Mouse (Mus musculus) kidney, postnatal 36 days (tissue): ENCODE results near the gene Dcst2.

Experiments
- DNase-seq, 2 experiments: peaks; one replicate each; pipeline ENCODE4 v3.0.0; 2021 to 2022; ENCODE audit warnings: mixed read lengths in 2 of 2

Dcst2 gene

DNA sequence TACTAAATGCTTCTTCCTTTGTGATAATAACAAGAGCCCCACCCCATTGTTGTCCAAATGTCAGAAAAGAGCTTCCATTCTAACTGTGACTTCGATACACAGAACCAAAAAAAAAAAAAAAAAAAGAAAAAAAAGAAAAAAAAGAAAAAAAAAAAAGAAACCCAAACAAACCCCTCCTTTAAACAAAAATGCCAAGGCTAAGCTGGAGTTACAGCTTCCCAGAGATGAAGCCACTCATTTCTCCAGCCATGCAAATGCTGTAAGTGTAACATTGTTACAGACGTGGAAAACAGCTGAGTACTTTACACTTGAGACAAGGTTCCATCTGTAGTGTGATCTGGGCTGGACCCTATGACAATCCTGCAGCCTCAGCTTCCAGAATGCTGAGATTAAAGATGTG is 55.4 kb downstream of the Dcst2 start:
- no peak for DNase-seq

DNA sequence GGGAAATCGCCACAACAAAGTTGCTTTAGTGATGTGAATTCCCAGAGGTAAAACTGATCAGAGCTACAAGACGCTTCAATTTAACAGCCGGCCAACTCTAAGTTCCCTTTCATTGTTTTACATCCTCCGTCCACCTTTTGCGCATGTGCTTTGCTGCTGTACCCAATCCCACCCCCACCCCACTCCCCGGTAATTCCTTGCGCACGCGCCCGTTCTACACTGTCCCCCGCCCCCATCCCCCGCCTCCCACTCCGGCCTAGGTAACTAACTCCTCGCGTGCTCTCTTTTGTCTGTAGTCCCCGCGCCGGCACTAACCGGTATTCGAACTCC is 56.0 kb downstream of the Dcst2 start:
- no peak for DNase-seq

DNA sequence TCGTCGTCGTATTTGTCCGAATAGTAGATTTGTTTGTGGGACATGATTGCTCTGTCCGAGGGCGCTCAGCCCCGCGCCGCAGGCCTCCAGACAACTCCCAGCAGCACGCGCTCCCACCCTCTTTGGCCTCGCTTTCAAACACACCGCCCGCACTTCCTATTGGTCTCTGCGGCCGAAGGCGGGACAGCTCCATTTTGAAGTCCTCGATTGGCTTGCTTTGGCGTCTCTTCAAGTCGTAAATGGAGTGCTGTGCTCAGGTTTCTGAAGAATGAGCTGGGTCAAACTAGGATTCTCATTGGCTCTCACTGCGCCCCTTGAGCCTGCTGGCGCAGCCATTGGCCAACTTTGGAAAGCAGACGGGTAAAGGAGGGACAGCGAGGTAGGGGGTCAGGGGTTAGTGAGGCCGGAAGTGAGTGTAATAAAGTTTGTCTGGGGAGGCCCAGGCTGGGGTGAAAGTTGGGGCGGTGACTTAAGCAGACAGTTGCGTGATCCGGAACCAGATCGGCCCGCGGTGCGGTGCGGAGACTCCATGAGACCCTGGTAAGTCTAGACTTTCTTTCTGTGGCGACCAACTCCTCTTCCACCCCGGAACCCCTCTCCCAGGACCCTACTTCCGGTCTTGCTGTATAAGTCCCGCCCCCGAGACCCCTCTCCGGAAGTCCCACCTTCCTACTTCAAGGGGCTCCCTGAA is 56.5 kb downstream of the Dcst2 start, which contains the start of the genes Cks1b and Shc1:
Gene Cks1b, minus strand, starts transcription at position 214 of the 691 bp plus-strand sequence.
Gene Shc1, plus strand, starts transcription at position 274 of the 691 bp plus-strand sequence.
- DNase-seq: peak; percentile 92 to 99

DNA sequence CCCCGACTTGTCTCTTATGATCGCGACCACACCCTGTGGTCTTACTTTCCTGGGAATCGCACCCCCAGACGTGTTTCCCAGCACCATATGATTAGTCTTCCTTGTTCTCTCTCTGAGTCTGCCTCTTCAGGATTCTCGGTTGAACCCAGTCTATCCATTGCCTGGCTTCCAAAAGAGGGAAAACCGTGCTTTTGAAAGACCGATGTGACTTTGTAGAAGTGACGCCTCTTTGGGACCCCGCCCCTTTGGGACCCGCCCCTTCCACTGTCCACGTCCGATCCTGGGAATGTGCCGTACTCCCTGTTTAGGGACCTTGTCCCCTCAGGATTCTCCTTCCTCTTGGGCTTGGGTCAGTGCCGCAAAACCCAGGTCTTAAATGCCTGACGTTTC is 57.1 kb downstream of the Dcst2 start:
- peak; percentile 91 to 93 for DNase-seq

DNA sequence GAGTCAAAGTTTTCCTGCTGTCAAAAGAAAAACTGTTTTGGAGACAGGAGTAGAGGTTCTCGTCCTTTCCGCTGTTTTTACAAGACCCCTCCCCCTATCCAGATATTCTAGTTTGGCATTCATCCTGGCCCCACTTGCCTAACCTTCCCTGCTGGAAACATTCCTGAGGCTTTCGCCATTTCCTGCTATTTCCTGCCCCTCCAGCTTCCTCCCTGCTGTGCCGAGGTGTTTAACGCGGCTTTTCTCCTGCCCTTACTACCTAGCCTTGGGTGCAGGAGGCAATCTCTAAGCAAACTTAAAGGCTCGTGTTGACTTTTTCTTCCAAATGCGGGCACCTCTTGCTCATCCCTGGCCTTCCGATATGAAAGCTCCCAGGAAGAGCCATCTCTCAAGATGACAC is 57.8 kb downstream of the Dcst2 start:
- peak; percentile 70 to 80 for DNase-seq

DNA sequence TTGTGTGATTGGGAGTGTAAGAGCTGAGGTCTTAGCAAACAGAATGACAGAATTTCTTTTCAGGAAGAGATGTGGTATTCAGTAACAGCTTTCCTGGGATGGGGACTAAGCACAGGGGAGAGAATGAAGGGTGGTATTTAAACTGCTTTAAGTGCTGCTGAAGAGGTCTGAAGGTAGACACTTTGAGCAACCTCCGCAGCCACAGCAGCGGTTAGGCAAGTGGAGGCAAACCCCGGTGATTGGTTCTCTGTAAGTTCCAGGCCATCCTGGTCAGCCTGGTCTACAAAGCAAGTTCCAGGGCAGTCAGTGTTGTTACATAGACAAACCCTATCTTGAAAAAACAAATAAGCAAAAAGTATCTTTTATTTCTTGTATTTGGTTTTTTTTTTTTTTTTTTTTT is 58.2 kb downstream of the Dcst2 start:
- DNase-seq: no peak

DNA sequence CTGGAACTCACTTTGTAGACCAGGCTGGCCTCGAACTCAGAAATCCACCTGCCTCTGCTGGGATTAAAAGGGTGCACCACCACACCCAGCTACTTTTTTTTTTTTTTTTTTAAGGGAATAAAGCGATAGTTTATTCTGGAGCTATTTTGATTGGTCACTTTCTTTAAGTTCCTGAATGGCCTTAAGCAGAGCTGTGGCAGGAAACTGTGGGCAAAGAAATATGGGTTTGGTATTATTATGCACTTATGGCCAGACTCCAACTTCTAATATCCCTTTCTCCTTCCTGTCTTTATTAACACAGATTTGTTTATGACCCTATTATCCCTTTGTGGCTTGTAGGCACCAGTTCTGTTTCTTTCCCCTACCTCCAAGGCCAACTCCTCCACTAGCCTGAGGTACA is 58.6 kb downstream of the Dcst2 start:
- no peak for DNase-seq

DNA sequence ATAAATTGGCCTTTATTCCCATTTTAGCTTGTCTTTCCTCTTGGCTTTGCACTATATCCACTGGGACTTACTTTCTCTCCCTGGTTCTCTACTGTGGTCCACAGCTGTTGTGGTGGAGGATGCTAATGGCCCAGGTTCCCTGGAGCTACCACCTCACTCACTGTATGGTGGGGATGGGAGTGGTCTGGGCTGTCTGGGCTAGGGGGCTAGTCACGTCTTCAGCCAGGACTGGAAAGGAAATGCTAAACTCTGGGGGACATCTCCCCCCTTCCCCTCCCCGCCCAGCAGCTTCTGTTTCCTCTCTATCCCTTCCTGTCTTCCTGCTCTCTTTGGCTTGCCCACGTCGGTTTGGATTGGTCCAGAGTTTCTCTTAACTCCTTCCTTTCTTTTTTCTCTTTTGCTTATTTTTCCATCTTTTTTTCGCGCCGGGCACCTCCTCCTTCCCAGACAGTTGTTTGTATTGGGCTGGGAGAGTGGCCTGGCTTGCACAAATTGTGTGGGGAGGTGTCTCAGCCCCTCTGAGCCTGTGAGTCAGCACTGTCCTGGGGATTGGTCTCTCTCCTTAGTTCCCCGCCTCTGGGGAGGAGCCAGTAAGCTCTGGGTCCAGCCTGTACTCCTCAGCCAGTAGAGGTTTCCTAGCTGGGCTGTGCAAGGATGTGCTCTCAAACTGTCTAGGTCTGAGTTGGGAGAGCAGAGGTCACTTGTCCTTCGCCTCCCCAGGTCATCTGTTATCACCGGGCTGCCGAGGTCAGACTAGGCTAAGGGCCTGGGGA is 59.4 kb downstream of the Dcst2 start:
- DNase-seq: peak; percentile 78 to 85

DNA sequence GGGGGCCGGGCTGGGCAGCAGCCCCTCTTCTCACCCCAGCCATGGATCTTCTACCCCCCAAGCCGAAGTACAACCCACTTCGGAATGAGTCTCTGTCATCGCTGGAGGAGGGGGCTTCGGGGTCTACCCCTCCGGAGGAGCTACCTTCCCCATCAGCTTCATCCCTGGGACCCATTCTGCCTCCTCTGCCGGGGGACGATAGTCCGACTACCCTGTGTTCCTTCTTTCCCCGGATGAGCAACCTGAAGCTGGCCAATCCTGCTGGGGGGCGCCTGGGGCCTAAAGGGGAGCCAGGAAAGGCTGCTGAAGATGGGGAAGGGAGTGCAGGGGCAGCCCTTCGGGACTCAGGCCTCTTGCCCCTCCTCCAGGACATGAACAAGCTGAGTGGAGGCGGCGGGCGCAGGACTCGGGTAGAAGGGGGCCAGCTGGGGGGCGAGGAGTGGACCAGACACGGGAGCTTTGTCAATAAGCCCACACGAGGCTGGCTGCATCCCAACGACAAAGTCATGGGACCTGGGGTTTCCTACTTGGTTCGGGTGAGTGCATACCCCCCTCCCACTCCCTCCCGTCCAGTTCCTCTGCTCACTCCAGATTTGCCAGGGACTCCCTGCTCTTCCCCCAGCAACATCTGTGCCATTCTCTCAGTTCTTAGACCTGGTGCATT is 60.2 kb downstream of the Dcst2 start:
- DNase-seq: peak in 1 of 2 experiments; percentile 26

DNA sequence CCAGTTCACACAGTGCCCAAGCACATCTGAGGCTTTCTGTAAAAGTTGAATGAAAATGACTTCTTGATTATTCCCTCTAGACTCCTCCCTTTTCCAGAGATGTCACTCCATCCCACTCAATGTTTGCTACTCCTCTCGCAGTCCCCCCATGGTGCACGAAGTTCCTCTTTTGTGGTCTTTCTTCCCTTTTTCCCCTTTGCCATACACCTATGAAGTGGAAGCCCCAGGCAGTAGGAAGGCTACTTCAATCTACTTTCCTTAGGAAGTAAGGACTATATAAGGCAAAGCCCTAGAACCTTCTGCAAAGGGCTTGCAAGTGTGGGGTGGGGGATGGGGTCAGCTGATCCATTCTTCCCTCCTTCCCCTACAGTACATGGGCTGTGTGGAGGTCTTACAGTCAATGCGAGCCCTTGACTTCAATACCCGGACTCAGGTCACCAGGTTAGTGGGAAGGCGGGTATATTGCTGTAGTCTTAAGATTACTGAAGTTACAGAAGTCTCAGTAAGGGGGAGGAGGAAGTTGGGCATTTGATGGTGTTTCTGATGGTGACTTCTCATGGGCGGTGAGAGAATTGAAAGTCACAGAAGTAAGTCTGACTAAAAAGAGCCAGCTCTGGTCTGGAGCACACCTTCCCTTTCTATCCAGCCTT is 60.9 kb downstream of the Dcst2 start:
- DNase-seq: no peak

DNA sequence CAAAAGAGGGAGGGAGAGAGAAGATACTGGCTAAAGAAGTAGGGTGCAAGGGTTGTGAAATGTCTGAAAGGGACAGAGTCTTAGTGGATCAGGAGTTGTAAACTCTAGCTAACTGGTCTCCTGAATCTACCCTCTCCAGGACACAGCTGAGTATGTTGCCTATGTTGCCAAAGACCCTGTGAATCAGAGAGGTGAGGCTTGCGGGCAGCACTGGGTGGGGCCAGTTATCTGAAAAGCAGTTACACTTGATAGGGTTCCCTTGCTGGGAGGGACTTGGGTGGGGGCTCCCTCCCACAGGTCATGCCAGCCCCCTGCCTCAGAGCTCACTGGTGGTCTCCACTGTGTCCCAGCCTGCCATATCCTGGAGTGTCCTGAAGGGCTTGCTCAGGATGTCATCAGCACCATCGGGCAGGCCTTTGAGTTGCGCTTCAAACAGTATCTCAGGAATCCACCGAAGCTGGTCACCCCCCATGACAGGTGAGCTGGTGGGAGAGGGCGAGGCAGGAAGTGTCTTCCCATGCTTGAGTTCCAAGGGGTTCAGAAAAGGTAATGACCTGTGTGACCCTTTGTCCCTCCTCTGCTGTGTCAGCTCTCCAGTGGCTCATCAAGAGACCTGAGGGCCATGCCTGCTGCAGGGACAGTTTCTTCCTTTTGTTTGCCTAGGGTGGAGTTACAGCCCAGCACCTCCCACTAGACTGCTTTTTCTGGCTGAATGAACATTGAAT is 62.8 kb downstream of the Dcst2 start:
- DNase-seq: no peak

DNA sequence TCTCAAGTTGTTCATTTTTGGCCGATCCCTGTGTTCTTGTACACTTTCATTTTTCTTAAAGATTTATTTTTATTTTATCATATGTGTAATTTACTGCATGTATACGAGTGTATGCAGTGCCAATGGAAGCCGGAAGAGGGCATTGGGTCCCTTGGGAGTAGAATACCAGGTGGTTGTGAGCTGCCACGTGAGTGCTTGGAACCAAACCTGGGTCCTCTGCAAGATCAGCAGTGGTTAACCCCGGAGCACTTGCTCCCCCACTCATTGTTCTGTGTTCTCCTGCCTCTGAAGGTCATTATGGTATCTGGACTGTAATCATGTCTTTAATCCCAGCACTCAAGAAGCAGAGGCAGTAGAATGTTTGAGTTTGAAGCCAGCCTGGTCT is 63.4 kb downstream of the Dcst2 start:
- no peak for DNase-seq

DNA sequence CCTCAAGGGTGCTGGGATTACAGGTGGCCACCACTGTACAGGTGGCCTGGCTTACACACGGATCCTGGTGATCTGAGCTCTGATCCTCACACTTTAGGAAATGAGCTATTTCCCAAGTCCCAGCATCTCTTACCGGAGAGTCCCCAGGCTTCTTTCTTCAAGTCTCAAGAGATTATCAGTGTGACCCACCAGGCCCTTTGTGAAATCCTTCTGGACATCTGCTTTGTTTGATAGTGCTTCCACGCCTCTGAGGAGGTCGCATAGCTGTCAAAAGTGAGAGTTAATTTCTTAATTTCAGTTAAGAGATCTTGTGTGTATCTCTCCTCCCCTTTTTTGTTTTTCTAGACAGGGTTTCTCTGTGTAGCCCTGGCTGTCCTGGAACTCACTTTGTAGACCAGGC is 64.1 kb downstream of the Dcst2 start:
- DNase-seq: no peak
